Mouse (Mus musculus) thymus, adult 2 months (tissue): ENCODE measurements around the gene D130043K22Rik. TPM values are rescaled to one million over a fixed set of nuclear protein-coding genes. Genes with fewer than 3 reads are reported as not detected.

Experiments used
- DNase-seq: peaks from one replicate; pipeline ENCODE4 v3.0.0; 2021
- H3K27ac ChIP-seq: fragments of 200-500 bp; 2 replicates; pipeline ENCODE4 v1.5.1; 2012; ENCODE audit warnings: low read length, control low read depth; ENCODE audit not compliant: control insufficient read depth, insufficient read depth
- H3K27me3 ChIP-seq: fragments of 200-500 bp; 2 replicates; pipeline ENCODE4 v1.6.1; 2012; ENCODE audit warnings: mild to moderate bottlenecking, low read length, moderate library complexity, mixed read lengths; ENCODE audit not compliant: control insufficient read depth, insufficient read depth
- H3K36me3 ChIP-seq: fragments of 200-500 bp; 2 replicates; pipeline ENCODE4 v1.6.1; 2012; ENCODE audit warnings: mild to moderate bottlenecking, low read length, moderate library complexity; ENCODE audit not compliant: control insufficient read depth, insufficient read depth
- H3K4me1 ChIP-seq: fragments of 200-500 bp; replicated peaks from 2 replicates; pipeline ENCODE4 v1.6.1; 2012; ENCODE audit warnings: low read length; ENCODE audit not compliant: control insufficient read depth, insufficient read depth
- H3K4me3 ChIP-seq: fragments of 200-500 bp; 2 replicates; pipeline ENCODE4 v1.5.1; 2012; ENCODE audit warnings: mild to moderate bottlenecking, low read length, control low read depth, moderate library complexity; ENCODE audit not compliant: control insufficient read depth, insufficient read depth
- CTCF ChIP-seq: fragments of 200-500 bp; IDR thresholded peaks from 2 replicates; pipeline ENCODE4 v1.5.1; 2012; ENCODE audit warnings: mild to moderate bottlenecking, control low read depth, low read length, moderate library complexity, borderline replicate concordance; ENCODE audit not compliant: control insufficient read depth, poor library complexity, insufficient read depth; ENCODE audit errors: extremely low read depth
- POLR2A ChIP-seq: fragments of 200-500 bp; IDR thresholded peaks from 2 replicates; pipeline ENCODE4 v1.6.1; 2012; ENCODE audit warnings: mild to moderate bottlenecking, low read length, control low read depth, moderate library complexity; ENCODE audit not compliant: control insufficient read depth, poor library complexity, insufficient read depth; ENCODE audit errors: extremely low read depth
- WGBS: fragments of 180-500 bp; shearing (Covaris S2); methylation state at CpG from one replicate; pipeline ENCODE4 v1.1.7; 2018; 5-methylcytosine and 5-hydroxymethylcytosine counted together
- polyA plus RNA-seq: library from polyadenylated mRNA; depleted of rRNA; stranded (reverse); fragments of >200 nt; gene quantifications from 2 replicates; pipeline ENCODE4 v1.2.3, GENCODE M21; 2012

D130043K22Rik gene
- polyA plus RNA-seq, 1 experiment, result 0.12 TPM

- Histone ChIP-seq H3K4me1 (no peaks in the 10 kb centered on the region), H3K4me3 (no peak overlapping the region), H3K27ac (no peak overlapping the region), H3K27me3 (no peaks in the 10 kb centered on the region), H3K36me3 (no peaks in the 10 kb centered on the region)
- 82% methylated on average over 9 of the region's 9 CpGs for WGBS
- no peak for DNase-seq
- TF ChIP-seq POLR2A, result no peak
- no peak for TF ChIP-seq CTCF
These were observed 21.8 kb downstream of the D130043K22Rik start for GRCm38 (mm10) chr13:24866430-24867402.

GRCm38 (mm10) chr13:24867789-24868188, 22.9 kb downstream of the D130043K22Rik start:
- no peak overlapping the region for H3K4me3 ChIP-seq
- 96% methylated on average over 10 of the region's 10 CpGs for WGBS
- H3K27me3 ChIP-seq, result no peaks in the 10 kb centered on the region
- TF ChIP-seq CTCF, result no peak
- no peak for TF ChIP-seq POLR2A
- no peaks in the 10 kb centered on the region for H3K4me1 ChIP-seq
- no peaks in the 10 kb centered on the region for H3K36me3 ChIP-seq
- no peak for DNase-seq
- no peak overlapping the region for H3K27ac ChIP-seq

- 96% methylated on average over 7 of the region's 7 CpGs for WGBS
- H3K4me3 ChIP-seq, result no peak overlapping the region
- no peaks in the 10 kb centered on the region for H3K27me3 ChIP-seq
- no peak overlapping the region for H3K27ac ChIP-seq
- DNase-seq, result no peak
- H3K36me3 ChIP-seq, result no peaks in the 10 kb centered on the region
- TF ChIP-seq CTCF (no peak), POLR2A (no peak)
- no peaks in the 10 kb centered on the region for H3K4me1 ChIP-seq
These were observed 23.3 kb downstream of the D130043K22Rik start for GRCm38 (mm10) chr13:24868233-24868632.

GRCm38 (mm10) chr13:24879359-24880040, 34.6 kb downstream of the D130043K22Rik start:
- H3K27ac ChIP-seq, result no peak overlapping the region

GRCm38 (mm10) chr13:24880208-24880607, 35.3 kb downstream of the D130043K22Rik start:
- no peaks in the 10 kb centered on the region for H3K27me3 ChIP-seq
- H3K36me3 ChIP-seq, result no peaks in the 10 kb centered on the region
- WGBS, result 91% methylated on average over 6 of the region's 6 CpGs
- DNase-seq, result no peak
- H3K4me1 ChIP-seq, result no peaks in the 10 kb centered on the region
- H3K4me3 ChIP-seq, result no peak overlapping the region
- TF ChIP-seq POLR2A (no peak), CTCF (no peak)
- no peak overlapping the region for H3K27ac ChIP-seq

More at GRCm38 (mm10) chr13:24879359-24880040, 34.6 kb downstream of the D130043K22Rik start:
- H3K36me3 ChIP-seq, result no peaks in the 10 kb centered on the region
- no peak for TF ChIP-seq CTCF
- TF ChIP-seq POLR2A, result no peak
- 93% methylated on average over 15 of the region's 15 CpGs for WGBS
- H3K4me1 ChIP-seq, result no peaks in the 10 kb centered on the region
- no peak overlapping the region for H3K4me3 ChIP-seq
- no peak for DNase-seq
- no peaks in the 10 kb centered on the region for H3K27me3 ChIP-seq

- no peak overlapping the region for H3K27ac ChIP-seq
- no peaks in the 10 kb centered on the region for H3K4me1 ChIP-seq
- WGBS, result 97% methylated on average over 5 of the region's 5 CpGs
- DNase-seq, result no peak
- H3K27me3 ChIP-seq, result no peaks in the 10 kb centered on the region
- no peak overlapping the region for H3K4me3 ChIP-seq
- no peak for TF ChIP-seq CTCF
- TF ChIP-seq POLR2A, result no peak
- no peaks in the 10 kb centered on the region for H3K36me3 ChIP-seq
These were observed 35.8 kb downstream of the D130043K22Rik start for GRCm38 (mm10) chr13:24880704-24881103.
